Mouse (Mus musculus): ENCODE data around the gene Glrx5.

Glrx5 gene

DNA sequence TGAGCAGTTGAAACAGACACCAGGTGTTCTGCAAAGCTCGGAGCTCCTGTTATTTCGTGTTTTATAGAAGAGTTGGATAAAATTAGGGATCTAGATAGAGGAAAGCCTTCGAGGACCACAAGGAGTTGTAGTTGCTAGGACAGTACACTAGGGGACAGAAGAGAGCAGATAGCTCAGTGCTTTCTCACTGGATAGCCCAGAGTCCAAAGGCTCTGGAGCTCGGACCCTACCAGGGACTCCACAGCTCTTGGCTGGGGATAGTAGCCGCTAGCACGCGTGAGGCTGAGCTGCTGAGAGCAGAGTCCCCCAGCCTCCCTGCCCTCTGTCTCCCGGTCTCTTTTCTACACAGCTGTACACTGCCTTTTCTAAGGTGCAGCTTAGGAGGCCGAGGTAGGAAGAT lies 41.2 kb downstream of the Glrx5 start:
- peak; percentile 79 for DNase-seq (ENCODE audit: low spot score)

GRCm38 (mm10) chr12:105075496-105075895 lies 43.0 kb downstream of the Glrx5 start:
- peak; percentile 25 for DNase-seq (ENCODE audit: low spot score)

DNA sequence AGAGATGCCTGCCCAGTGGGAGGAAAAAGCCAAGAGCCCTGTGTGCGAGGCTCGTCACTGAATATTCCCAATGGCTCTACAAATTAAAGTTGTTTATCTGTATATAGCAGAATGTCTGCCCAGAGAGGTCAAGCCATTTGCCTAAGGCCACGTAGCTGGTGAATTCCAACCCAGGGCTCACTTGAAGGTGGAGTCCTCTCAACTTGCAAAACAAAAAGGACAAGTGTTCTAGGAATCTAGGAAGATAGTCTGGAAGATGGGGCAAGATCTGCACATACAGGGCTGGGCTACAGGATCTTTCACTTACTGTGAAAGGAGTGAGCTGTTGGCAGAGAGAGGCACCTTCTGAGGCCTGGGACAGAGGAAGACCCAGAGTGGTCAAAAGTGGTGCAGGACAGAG lies 44.0 kb downstream of the Glrx5 start:
- DNase-seq (ENCODE audit: low spot score) = no peak

GRCm38 (mm10) chr12:105077232-105077631 lies 44.7 kb downstream of the Glrx5 start:
- DNase-seq (ENCODE audit: low spot score) = no peak

DNA sequence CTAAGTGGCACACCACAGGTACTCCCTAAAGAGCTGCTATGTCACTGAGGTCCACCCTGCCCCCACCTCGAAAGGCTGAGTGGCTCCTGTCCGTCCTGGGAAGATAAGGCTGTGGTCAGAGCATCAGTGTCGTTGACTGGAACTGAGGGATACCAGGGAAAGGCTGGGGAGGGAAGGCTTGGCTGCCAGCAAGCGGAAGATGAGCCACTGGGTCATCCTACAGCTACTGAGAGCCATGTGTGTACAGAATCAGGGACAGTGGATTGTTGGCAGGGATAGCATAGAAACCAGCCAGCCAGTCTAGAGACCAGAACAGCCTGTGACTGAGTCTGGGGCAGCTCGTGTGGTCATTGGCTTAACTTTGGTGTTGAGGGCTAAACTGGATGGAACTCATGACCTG lies 51.7 kb downstream of the Glrx5 start:
- no peak for DNase-seq (ENCODE audit: low spot score)

DNA sequence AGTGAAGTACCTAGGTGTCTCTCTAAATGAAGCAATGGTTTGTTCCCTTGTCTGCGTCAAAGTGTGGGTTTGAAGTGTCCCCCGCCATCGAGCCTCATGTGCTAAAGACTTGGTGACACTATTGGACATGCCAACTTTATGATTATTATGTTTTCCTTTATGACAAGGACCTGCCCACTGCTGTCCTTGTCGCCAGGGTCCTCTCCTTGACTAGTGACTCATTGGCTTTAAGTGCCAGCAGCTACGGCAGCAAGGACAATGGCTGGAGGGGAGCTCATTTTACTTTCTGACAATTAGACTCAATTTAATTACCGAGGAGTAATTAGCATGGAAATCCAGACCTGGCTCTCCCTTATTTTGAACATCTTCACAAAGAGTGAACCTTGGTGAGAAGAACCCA lies 52.3 kb downstream of the Glrx5 start:
- no peak for DNase-seq (ENCODE audit: low spot score)

DNA sequence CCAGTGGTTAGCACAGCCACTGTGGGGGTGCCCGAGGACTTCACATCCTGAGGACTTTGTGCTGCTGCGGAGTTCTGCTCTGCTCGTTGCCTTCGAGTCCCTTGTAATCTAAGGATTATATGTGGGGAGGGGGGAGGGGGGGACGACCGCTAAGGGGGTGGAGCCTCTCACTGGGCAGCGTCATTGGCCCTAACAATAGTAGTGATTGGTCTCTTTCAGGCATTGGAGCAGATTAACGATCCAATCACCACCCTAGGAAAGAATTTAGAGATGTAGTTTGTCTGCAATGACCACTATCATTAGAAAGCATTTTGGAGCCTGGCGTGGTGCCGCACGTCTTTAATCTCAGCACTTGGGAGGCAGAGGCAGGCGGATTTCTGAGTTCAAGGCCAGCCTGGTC lies 52.8 kb downstream of the Glrx5 start:
- no peak for DNase-seq (ENCODE audit: low spot score)

DNA sequence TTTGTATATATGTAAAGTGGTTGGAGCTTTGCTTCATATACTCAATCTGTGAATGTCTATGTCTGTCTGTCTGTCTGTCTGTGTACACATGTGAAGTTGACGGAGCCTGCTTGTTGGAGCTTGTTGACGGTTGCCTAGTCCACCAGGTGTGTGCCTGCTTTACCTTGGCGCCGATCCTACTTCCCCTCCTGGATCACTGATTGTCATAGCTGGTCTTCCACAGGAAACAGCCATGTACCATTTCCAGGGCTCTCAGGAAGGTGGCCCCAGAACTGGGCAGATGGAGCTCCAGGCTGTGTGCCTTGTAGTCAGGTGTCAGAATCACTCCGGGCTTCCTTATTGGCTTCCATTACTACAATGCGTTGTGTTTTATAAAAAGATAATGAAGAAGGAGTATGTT lies 54.3 kb downstream of the Glrx5 start:
- DNase-seq (ENCODE audit: low spot score) = no peak

- DNase-seq (ENCODE audit: low spot score) = no peak
These were observed 54.9 kb downstream of the Glrx5 start for GRCm38 (mm10) chr12:105087353-105087752.

DNA sequence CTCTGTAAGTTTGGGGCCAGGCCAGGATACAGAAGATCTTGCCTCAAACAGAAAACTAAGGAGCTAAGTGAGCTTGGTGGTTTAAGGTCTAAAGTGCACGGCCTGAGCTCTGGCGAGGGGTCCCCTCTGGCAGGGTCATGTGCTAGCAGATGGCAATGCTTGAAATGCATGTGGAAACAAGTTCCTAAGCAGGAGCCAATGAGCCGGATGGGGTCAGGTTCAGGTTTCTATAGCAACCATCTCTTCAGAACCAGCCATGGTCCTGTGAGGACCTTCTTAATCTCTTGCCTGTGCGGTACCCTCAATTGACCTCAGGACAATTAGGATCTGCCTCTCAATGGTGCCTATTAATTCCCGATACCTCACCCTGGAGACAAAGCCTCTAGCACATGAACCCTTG lies 56.7 kb downstream of the Glrx5 start:
- DNase-seq (ENCODE audit: low spot score) = peak; percentile 58

GRCm38 (mm10) chr12:105091604-105092003 lies 59.1 kb downstream of the Glrx5 start:
- no peak for DNase-seq (ENCODE audit: low spot score)
